Mouse (Mus musculus): ENCODE results near the gene St8sia2. TPM values are rescaled to one million over a fixed set of nuclear protein-coding genes. Genes with fewer than 3 reads are reported as not detected.

Gene St8sia2
- total RNA-seq, 2 experiments from 2014 or later, result 135 TPM

DNA sequence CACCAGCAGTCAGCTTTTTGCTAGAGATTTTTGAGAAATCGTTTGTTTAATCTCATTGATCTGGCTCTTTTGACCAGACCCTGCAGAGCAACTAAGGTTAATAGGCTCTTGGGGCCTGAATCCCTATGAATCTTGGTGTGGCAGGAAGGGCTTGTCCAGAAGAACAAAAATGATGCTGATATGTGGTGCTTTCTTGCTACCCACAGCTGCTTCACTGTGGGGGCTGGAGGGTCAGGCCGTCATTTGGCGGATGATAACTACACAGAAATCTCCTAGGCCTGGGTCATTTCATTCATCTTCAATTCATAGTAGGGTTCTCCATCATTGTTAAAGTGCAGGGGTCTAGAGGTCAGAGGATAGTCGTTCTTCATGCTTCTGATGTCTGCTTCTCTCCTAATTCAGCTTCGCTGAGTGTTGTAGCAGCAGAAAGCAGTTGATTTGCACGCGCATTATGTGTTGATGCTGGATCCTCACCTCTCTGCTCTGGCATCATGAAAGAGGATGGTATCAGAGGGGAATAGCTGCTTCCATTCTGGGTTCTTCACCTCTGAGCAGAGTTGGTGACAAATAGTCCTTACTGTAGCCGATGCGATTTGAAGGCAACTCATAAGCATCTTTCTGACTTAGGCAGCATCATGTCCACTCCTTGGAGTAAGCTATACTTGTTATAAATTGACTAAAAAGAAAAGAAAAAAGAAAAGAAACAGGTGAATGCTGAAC lies 122.4 kb downstream of the St8sia2 start:
- intact Hi-C loops (cut with DNase I), result no loop called here
- DNase-seq, result no peak

DNA sequence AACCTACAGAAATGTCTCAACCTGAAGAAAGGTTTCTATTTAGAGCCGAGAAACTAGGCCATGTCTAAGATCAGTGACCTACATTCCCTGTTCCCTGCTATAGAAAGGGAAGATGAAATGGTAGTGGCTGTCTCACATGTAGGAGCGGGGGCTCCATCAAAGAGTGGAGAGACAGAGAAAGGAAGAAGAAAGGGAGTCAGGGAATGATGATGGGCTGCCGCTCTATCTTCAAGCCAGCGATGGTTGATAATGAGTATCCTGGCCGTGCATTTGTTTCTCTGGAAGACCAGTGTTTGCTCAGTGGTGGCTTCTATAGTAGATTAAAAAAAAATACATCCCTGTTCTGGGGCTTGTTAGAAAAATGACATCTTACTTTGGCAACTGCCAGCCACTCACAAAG lies 123.0 kb downstream of the St8sia2 start:
- intact Hi-C loops (cut with DNase I), result no loop called here
- no peak for DNase-seq
